Mouse (Mus musculus) cerebellum, adult 2 months (tissue): ENCODE measurements around the gene Spata32.
A peak's percentile ranks its signal among the peaks of the same experiment; 100 is the strongest.

ENCODE experiments used
- CTCF ChIP-seq: fragments of 200-500 bp; IDR thresholded peaks from 2 replicates; pipeline ENCODE4 v1.5.1; 2011; ENCODE audit warnings: low read depth, mild to moderate bottlenecking, control low read depth, low read length, moderate library complexity, borderline replicate concordance; ENCODE audit not compliant: insufficient read depth
- POLR2A ChIP-seq: fragments of 200-500 bp; IDR thresholded peaks from 2 replicates; pipeline ENCODE4 v1.6.1; 2011; ENCODE audit warnings: low read length, control low read depth, borderline replicate concordance; ENCODE audit not compliant: insufficient read depth

DNA sequence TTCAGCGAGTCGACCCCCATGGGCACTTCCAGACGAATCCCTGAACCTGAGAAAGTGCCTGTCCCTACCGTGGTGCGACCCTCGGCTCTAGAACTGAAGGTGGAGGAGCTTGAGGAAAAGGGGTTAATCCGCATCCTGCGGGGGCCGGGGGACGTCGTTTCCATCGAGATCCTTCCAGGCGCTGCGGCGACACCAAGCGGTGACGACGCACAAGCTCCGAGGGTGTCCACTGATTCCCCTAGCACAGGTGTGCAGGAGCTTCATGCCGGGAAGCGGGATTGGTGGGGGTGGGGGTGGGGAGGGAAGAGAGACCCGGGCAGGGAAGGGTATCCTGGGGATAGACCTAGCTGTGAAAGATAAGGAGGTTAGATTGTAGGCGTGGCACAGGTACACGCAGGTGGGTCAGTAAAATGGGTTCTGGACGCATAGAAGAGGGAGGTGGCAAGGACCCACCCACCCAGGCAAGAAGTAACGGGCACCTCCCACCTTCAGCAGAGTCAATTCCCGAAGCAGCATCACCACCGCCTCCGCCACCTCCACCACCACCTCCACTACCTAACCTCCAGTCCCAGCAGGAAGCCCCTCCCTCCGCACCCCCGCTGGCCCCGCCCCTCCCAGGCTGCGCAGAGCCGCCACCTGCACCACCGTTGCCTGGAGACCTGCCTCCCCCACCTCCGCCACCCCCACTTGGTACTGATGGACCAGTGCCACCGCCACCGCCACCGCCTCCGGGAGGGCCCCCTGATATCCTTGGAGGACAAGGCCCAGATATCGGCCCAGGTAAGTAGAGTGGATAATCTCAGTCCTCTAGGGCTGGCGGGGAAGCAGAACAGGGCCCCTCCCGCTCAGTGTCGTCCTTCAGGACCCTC, 25.0 kb downstream of the Spata32 start:
- TF ChIP-seq CTCF (peak; percentile 59), POLR2A (peak; percentile 28; the same call in 1 of the 2 replicates)
